Mouse (Mus musculus): ENCODE measurements around the gene Mnat1.

Gene Mnat1

GRCm38 (mm10) chr12:73317706-73318686, 194.5 kb downstream of the Mnat1 start:
- no peak for DNase-seq (ENCODE audit: low spot score)
